Mouse (Mus musculus): ENCODE results near the gene Chst14.

DNA sequence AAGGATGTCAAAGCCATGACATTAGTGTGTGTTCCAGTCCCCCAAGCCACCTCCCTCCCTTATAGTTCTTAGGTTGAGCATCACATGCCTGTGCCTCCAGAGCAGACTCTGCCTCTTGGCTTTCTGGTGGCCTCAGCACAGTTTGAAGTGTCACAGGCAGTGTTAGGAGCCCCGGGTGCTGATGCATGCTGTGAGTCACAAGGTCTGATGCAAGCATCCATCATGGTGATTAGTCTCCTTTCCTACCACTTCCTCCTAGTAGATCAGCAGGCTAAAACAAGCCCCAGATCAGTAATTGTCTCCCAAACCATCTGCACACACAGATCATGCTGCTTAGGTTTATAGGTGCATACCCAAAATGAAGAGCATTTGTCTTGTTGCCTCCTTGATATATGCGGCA is 35.2 kb downstream of the Chst14 start:
- peak; percentile 26; the same call in 1 of the 2 replicates for TF ChIP-seq POLR2A (IDR thresholded peaks at IDR 0.05; ENCODE audit: low read depth, low read length)
- no peak for TF ChIP-seq CTCF (IDR thresholded peaks at IDR 0.05; ENCODE audit: borderline replicate concordance, insufficient read depth, low read length)

Data from embryonic fibroblast, embryonic 13.5 days (primary cell).